Mouse (Mus musculus) heart, adult 2 months (tissue): Measurements from ENCODE around the gene Ralgps1.

Experiments used
- CTCF ChIP-seq: fragments of 200-600 bp; IDR thresholded peaks from 2 replicates; pipeline ENCODE4 v1.8.1; 2022; ENCODE audit warnings: antibody characterized with exemption, mild to moderate bottlenecking, moderate library complexity
- POLR2A ChIP-seq: fragments of 200-500 bp; IDR thresholded peaks from 2 replicates; pipeline ENCODE4 v1.6.1; 2011; ENCODE audit warnings: mild to moderate bottlenecking, low read depth, low read length, control low read depth; ENCODE audit not compliant: insufficient read depth

- TF ChIP-seq POLR2A (no peak), CTCF (peak; percentile 80)
These were observed 30.9 kb upstream of the Ralgps1 start for GRCm38 (mm10) chr2:33402236-33402635.
